Mouse (Mus musculus): ENCODE measurements around the gene Rpl23a.

GRCm38 (mm10) chr11:78177903-78178858 is 5.2 kb downstream of the Rpl23a start:
- TF ChIP-seq POLR2A (IDR thresholded peaks at IDR 0.05; ENCODE audit: control insufficient read depth in 1 of 2, insufficient read depth in 1 of 2, low read depth in 1 of 2, low read length in 2 of 2, poor library complexity in 1 of 2) (peak; percentile 63 to 72; a peak in 3 of 4 replicates), CHD1 (IDR thresholded peaks at IDR 0.05; ENCODE audit: low read depth, low read length) (peak; percentile 29; the same call in 1 of the 2 replicates), ELF1 (IDR thresholded peaks at IDR 0.05; ENCODE audit: low read depth, low read length) (peak; percentile 23), HCFC1 (IDR thresholded peaks at IDR 0.05; ENCODE audit: low read depth, low read length) (no peak), MEF2A (IDR thresholded peaks at IDR 0.05; ENCODE audit: extremely low read depth, insufficient replicate concordance, low read depth, low read length, poor library complexity, severe bottlenecking) (no peak), SIN3A (IDR thresholded peaks at IDR 0.05; ENCODE audit: low read length) (peak; percentile 89), ZNF384 (IDR thresholded peaks at IDR 0.05; ENCODE audit: low read depth, low read length) (no peak), MAFK (IDR thresholded peaks at IDR 0.05; ENCODE audit: borderline replicate concordance, low read depth, low read length) (no peak), CTCF (IDR thresholded peaks at IDR 0.05 in 2 of 3, conservative IDR thresholded peaks at IDR 0.05 in 1 of 3; ENCODE audit: control insufficient read depth in 1 of 3, insufficient read depth in 1 of 3, low read depth in 2 of 3, low read length in 3 of 3, poor library complexity in 1 of 3, severe bottlenecking in 1 of 3) (peak; percentile 94 to 99 (median 99)), GATA1 (IDR thresholded peaks at IDR 0.05; ENCODE audit: low read depth, low read length) (no peak), ZKSCAN1 (IDR thresholded peaks at IDR 0.05; ENCODE audit: low read depth, low read length) (no peak), NRF1 (IDR thresholded peaks at IDR 0.05; ENCODE audit: insufficient read depth, low read depth, low read length, poor library complexity, severe bottlenecking) (0 out of 2 replicates have a peak, but pooled peaks have one; percentile 22)
